Mouse (Mus musculus) G1E (cell line): ENCODE measurements around the gene Gipc3. TPM values are rescaled to one million over a fixed set of nuclear protein-coding genes. Genes with fewer than 3 reads are reported as not detected.

ENCODE experiments used
- ATAC-seq: 2 replicates; pipeline ENCODE4 v1.8.0; 2016; ENCODE audit warnings: mild to moderate bottlenecking; ENCODE audit not compliant: insufficient number of reproducible peaks, poor library complexity, low FRiP score, severe bottlenecking; ENCODE audit errors: extremely low read depth
- DNase-seq: peaks from one replicate; pipeline ENCODE4 v3.0.0; 2012; ENCODE audit warnings: low spot score
- H3K27me3 ChIP-seq: 2 replicates; pipeline ENCODE4 v1.6.1; 2012; ENCODE audit warnings: mild to moderate bottlenecking, low read length, inconsistent platforms; ENCODE audit not compliant: insufficient read depth
- H3K36me3 ChIP-seq: replicated peaks from 2 replicates; pipeline ENCODE3; 2012; ENCODE audit warnings: mild to moderate bottlenecking, inconsistent platforms
- H3K4me1 ChIP-seq: 2 replicates; pipeline ENCODE4 v1.6.1; 2012; ENCODE audit warnings: low read depth, low read length, inconsistent platforms, mixed read lengths; ENCODE audit not compliant: insufficient read depth
- H3K4me3 ChIP-seq: 2 replicates; pipeline ENCODE4 v1.5.1; 2012; ENCODE audit warnings: low read depth, mild to moderate bottlenecking, inconsistent platforms, low read length, moderate library complexity, mixed read lengths
- H3K9me3 ChIP-seq: replicated peaks from 2 replicates; pipeline ENCODE4 v1.6.1; 2012; ENCODE audit warnings: inconsistent platforms
- CTCF ChIP-seq: IDR thresholded peaks from 2 replicates; pipeline ENCODE4 v1.5.1; 2012; ENCODE audit warnings: low read depth, low read length, inconsistent platforms, mixed read lengths
- GATA1 ChIP-seq: IDR thresholded peaks from 2 replicates; pipeline ENCODE4 v1.6.1; 2012; ENCODE audit warnings: borderline replicate concordance, low read length, inconsistent platforms, mixed read lengths
- GATA2 ChIP-seq: IDR thresholded peaks from 2 replicates; pipeline ENCODE4 v1.6.1; 2012; ENCODE audit warnings: low read depth, low read length, inconsistent platforms, borderline replicate concordance
- POLR2AphosphoS5 ChIP-seq: IDR thresholded peaks from 2 replicates; pipeline ENCODE4 v1.6.1; 2012; ENCODE audit warnings: low read depth, low read length, inconsistent platforms; ENCODE audit not compliant: insufficient replicate concordance
- TAL1 ChIP-seq: conservative IDR thresholded peaks from 2 replicates; pipeline ENCODE4 v1.6.1; 2012; ENCODE audit warnings: low read depth, low read length, inconsistent platforms, mixed read lengths
- polyA plus RNA-seq: library from polyadenylated mRNA; stranded (reverse); fragments of >175 nt; gene quantifications from 2 replicates; pipeline ENCODE4 v1.2.3, GENCODE M21; 2012
- total RNA-seq, 2 experiments: library from RNA; stranded (forward) in 1 of 2; stranded (reverse) in 1 of 2; fragments of 200-1000 nt in 1 of 2; fragments of >200 nt in 1 of 2; fragmentation: Nextera tagmentation in 1 of 2; gene quantifications; 2 replicates each; pipeline ENCODE4 v1.2.3; 2014 to 2017

The Gipc3 gene
- total and polyA plus RNA-seq, 3 experiments = 0.11 TPM; not detected in 2

DNA sequence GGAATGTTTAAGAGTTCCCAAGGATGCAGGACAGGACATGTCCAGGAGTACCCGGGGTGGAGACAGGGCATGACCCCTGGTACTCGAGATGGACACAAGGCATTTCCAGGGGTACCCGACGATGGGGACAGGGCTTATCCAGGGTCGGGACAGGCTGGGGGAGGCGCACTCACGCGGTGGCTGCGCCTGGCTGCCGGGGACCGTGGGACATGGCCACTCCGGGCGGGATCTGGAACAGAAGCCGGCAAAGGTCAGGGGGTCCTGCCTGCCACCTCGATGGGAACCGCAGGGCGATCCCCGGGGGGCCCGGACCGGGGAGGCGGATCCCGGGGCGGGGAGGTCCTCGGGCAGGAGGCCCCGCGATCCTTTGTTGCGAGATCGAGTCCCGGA, 6.9 kb upstream of the Gipc3 start:
- peaks cover 61% of the 10 kb centered on the region for H3K4me1 ChIP-seq

DNA sequence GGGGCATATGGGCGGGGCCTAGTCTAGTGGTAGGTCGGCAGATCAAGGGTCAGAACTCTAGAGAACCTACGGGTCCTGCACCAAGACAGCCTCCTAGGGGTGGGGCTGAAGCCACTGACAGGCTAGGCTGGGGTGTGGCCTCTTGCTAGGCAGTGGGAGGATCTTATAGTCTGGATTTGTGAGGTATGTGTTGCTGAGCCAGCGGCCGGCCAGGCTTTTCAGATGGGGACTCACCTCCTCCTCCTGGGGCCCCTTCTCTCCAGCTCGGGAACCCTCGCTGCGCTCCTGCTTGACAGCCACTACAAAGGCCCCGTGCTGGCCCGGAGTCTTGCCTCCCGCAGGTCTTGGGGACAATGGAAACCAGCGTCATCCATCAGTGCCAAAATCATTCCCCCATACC, 6.1 kb upstream of the Gipc3 start:
- ATAC-seq (peak; percentile 65), DNase-seq (peak; percentile 77)
- peaks cover 40% of the 10 kb centered on the region for H3K36me3 ChIP-seq
- H3K9me3 ChIP-seq = no peaks in the 10 kb centered on the region
- no peak for TF ChIP-seq TAL1
- TF ChIP-seq GATA2 = no peak
- TF ChIP-seq GATA1 = no peak
- TF ChIP-seq POLR2AphosphoS5 = no peak
- TF ChIP-seq CTCF = no peak
- peaks cover 54% of the 10 kb centered on the region for H3K4me1 ChIP-seq
- no peaks in the 10 kb centered on the region; the same call in 1 of the 2 replicates for H3K27me3 ChIP-seq
- peak overlapping the region; percentile 97; the same call in 1 of the 2 replicates for H3K4me3 ChIP-seq

More for the DNA sequence above, 6.9 kb upstream of the Gipc3 start:
- H3K27me3 ChIP-seq = no peaks in the 10 kb centered on the region; the same call in 1 of the 2 replicates
- DNase-seq (no peak), ATAC-seq (no peak)
- TF ChIP-seq GATA1 = no peak
- no peak for TF ChIP-seq CTCF
- no peak for TF ChIP-seq GATA2
- peaks cover 40% of the 10 kb centered on the region for H3K36me3 ChIP-seq
- peak overlapping the region; percentile 97 for H3K4me3 ChIP-seq
- H3K9me3 ChIP-seq = no peaks in the 10 kb centered on the region

DNA sequence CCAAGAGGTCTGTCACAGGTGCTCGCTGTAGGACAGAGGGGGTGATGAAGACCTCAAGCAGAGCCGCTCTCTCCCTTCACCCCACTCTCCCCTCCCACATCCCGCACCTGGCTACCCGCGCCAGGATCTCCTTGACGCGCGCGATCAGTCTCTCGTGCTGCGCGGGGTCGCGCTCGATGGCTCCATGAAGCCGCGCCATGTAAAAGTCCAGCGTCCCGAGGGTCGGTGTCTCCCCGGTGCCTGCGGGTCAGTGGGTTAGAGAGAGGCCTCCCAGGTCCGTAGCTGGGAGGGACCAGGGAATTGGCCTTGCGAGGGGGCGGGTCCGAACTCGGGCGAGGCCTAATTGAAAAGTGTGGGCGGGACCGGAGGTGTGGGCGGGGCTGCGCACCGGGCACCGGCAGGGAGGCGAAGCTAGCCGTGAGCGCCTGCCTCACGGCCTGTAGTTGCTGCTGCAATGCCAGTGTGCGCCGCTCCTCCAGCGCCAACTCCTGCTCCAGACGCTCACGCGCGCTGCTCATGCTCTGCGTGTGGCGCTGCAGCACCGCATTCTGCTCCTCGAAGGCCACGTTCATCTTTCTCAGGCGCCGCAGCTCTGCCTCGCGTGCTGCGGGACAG, 3.5 kb upstream of the Gipc3 start:
- Histone ChIP-seq H3K4me1 (peaks cover 50% of the 10 kb centered on the region), H3K4me3 (peak overlapping the region; percentile 41; the same call in 1 of the 2 replicates), H3K36me3 (peaks cover 40% of the 10 kb centered on the region), H3K27me3 (peaks cover 18% of the 10 kb centered on the region), H3K9me3 (peaks cover 8% of the 10 kb centered on the region; the same call in 1 of the 2 replicates)
- ATAC-seq (no peak), DNase-seq (no peak)
- TF ChIP-seq GATA1 (no peak), CTCF (no peak), GATA2 (no peak), POLR2AphosphoS5 (no peak), TAL1 (no peak)

DNA sequence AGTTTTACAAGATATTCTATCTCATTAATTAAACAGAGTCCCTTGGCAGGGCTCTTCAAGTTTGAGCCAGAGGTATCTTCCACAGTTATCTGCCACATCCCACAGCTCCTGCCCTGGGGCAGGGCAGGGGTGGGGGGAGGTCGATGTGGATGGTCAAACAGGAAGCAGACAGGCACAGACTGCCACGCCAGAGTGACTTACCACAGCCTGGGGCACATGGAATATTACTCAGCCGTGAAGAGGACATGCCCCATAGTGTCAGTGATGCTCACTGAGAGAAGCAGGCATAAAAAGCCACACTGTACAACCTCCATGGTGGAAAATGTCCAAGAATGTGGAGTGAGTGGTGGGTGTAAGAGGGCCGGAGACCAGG, 2.1 kb upstream of the Gipc3 start:
- DNase-seq = no peak
- Histone ChIP-seq H3K27me3 (peaks cover 18% of the 10 kb centered on the region), H3K4me3 (no peak overlapping the region)

DNA sequence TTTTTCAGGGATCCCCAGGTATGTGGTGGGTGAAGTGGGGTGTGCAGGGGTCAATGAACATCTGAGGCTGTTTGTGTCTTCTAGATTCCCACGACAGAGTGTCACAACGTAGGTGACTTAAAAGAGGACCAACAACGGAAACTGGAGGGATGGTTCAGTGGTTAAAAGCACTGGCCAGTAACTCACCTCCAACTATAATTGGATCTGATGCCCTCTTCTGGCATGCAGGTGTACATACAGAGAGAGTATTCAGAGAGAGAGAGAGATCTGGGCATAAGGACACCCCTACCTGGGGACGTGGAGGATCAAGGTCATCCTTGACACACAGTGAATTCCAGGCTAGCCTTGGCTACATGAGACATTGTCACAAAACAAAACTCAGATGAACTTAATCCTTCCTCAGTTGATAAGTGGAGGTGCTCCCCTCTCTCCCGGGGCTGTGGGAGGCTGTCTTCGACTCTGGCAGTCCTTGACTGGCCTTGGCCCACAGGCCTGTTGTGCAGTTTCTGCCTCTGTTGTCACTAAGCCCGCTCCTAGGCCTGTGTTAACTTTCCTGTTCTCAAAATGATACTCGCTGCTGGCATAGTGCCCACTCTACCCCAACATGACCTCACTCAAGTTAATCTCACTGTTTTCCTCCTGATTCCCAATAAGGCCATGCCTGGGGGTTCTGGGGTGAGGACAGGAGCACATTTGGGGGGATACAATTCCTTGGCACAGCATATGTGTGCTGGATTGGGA, 1.5 kb upstream of the Gipc3 start:
- Histone ChIP-seq H3K36me3 (peaks cover 40% of the 10 kb centered on the region), H3K4me3 (no peak overlapping the region), H3K9me3 (peaks cover 8% of the 10 kb centered on the region; the same call in 1 of the 2 replicates), H3K4me1 (peaks cover 54% of the 10 kb centered on the region), H3K27me3 (peaks cover 18% of the 10 kb centered on the region)
- TF ChIP-seq POLR2AphosphoS5 = no peak
- TF ChIP-seq CTCF = no peak
- TF ChIP-seq GATA2 = no peak
- no peak for TF ChIP-seq GATA1
- TF ChIP-seq TAL1 = no peak
- ATAC-seq = no peak
- DNase-seq = no peak

More for the DNA sequence above, 2.1 kb upstream of the Gipc3 start:
- Histone ChIP-seq H3K4me1 (peaks cover 56% of the 10 kb centered on the region), H3K36me3 (peaks cover 40% of the 10 kb centered on the region), H3K9me3 (peaks cover 8% of the 10 kb centered on the region; the same call in 1 of the 2 replicates)
- TF ChIP-seq GATA2 (no peak), TAL1 (no peak), POLR2AphosphoS5 (no peak), CTCF (no peak), GATA1 (no peak)
- no peak for ATAC-seq

DNA sequence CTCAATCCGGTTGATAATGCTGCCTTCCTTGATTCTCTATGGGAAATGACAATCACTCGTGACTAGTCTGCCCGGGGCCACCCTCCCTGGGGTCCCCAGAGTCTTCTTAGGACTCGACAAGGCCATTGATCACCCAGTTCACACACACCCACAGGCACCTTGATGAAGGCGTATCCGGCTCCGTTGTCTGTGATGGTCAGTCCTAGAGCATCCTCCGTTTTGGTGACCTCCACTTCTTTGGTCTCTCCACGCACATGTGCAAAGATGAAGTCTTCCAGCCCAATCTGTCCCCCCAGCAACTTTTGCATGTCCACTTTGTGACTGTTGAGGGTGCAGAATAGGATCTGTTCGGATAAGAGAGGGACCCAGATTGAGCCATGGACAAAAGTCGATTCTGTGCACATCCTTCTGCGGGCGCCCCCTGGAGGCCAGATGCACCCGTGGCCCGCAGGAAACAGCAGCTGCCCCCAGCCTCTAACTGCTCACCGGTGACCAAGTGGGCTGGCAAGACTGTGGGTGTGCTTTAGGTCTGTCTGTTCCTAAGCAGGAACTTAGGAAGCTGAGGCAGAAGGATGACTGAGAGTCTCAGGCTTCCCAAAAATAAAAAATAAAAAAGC, 1.6 kb downstream of the Gipc3 start:
- DNase-seq = peak; percentile 59
- peaks cover 11% of the 10 kb centered on the region; the same call in 1 of the 2 replicates for H3K9me3 ChIP-seq
- H3K27me3 ChIP-seq = peaks cover 36% of the 10 kb centered on the region
- no peak for ATAC-seq
- peaks cover 31% of the 10 kb centered on the region for H3K4me1 ChIP-seq
- peaks cover 14% of the 10 kb centered on the region for H3K36me3 ChIP-seq
- H3K4me3 ChIP-seq = no peak overlapping the region
- TF ChIP-seq CTCF (peak; percentile 59; the same call in 1 of the 2 replicates), GATA2 (no peak), GATA1 (no peak), POLR2AphosphoS5 (no peak)
